Mouse (Mus musculus) CH12.LX (cell line): Measurements from ENCODE around the gene Rabgap1. TPM values are rescaled to one million over a fixed set of nuclear protein-coding genes. Genes with fewer than 3 reads are reported as not detected.

ENCODE experiments used
- DNase-seq: peaks from one replicate; pipeline ENCODE4 v3.0.0-alpha.2; 2013; ENCODE audit errors: extremely low read depth
- H3K27ac ChIP-seq: 2 replicates; pipeline ENCODE4 v1.5.1; 2012; ENCODE audit warnings: low read depth, mild to moderate bottlenecking, control low read depth, moderate library complexity; ENCODE audit not compliant: insufficient read depth
- H3K27me3 ChIP-seq: replicated peaks from 2 replicates; pipeline ENCODE3; 2012; ENCODE audit warnings: inconsistent platforms
- H3K36me3 ChIP-seq, 2 experiments: replicated peaks in 1 of 2; 2 replicates each; pipeline versions ENCODE3 to v1.6.1; 2012; ENCODE audit warnings: inconsistent platforms in 1 of 2, low read length in 1 of 2, mild to moderate bottlenecking in 1 of 2, mixed read lengths in 1 of 2, moderate library complexity in 1 of 2; ENCODE audit not compliant: control insufficient read depth in 1 of 2, insufficient read depth in 1 of 2
- H3K4me1 ChIP-seq, 2 experiments: 2 replicates each; pipeline ENCODE4 v1.6.1; 2012; ENCODE audit warnings: inconsistent platforms in 1 of 2, moderate library complexity in 1 of 2; ENCODE audit not compliant: insufficient read depth in 2 of 2, control insufficient read depth in 1 of 2
- H3K4me2 ChIP-seq: 2 replicates; pipeline ENCODE4 v1.6.1; 2012; ENCODE audit warnings: low read depth, mild to moderate bottlenecking, control low read depth; ENCODE audit not compliant: poor library complexity, insufficient read depth, severe bottlenecking
- H3K4me3 ChIP-seq, 3 experiments: fragments of 150-350 bp in 1 of 3; sonication (generic) in 1 of 3; replicated peaks in 1 of 3; 2 replicates each; pipeline versions ENCODE3 to v1.5.1; 2011 to 2012; ENCODE audit warnings: low read depth in 2 of 3, low read length in 2 of 3, mild to moderate bottlenecking in 2 of 3, moderate library complexity in 2 of 3, control low read depth in 1 of 3, improper control_type of control experiment in 1 of 3, inconsistent platforms in 1 of 3, mixed read lengths in 1 of 3; ENCODE audit not compliant: poor library complexity in 1 of 3
- H3K79me2 ChIP-seq: replicated peaks from 2 replicates; pipeline ENCODE4 v1.6.1; 2012; ENCODE audit warnings: mild to moderate bottlenecking, moderate library complexity; ENCODE audit not compliant: control insufficient read depth, poor library complexity, insufficient read depth, severe bottlenecking; ENCODE audit errors: extremely low read depth
- H3K9ac ChIP-seq: 2 replicates; pipeline ENCODE4 v1.6.1; 2012; ENCODE audit warnings: low read depth, mild to moderate bottlenecking, control low read depth, moderate library complexity; ENCODE audit not compliant: insufficient read depth
- H3K9me3 ChIP-seq: replicated peaks from 2 replicates; pipeline ENCODE3; 2012; ENCODE audit warnings: low read length, inconsistent platforms, mixed read lengths
- BHLHE40 ChIP-seq: IDR thresholded peaks from 2 replicates; pipeline ENCODE4 v1.6.1; 2011; ENCODE audit warnings: mild to moderate bottlenecking, low read depth, low read length, improper control_type of control experiment
- IRF4 ChIP-seq: IDR thresholded peaks from 2 replicates; pipeline ENCODE4 v1.6.1; 2014; ENCODE audit warnings: low read depth, mild to moderate bottlenecking, inconsistent platforms, low read length, improper control_type of control experiment
- JUN ChIP-seq: IDR thresholded peaks from 2 replicates; pipeline ENCODE4 v1.6.1; 2011; ENCODE audit warnings: low read depth, mild to moderate bottlenecking, low read length, improper control_type of control experiment, moderate library complexity; ENCODE audit not compliant: insufficient read depth
- JUND ChIP-seq: conservative IDR thresholded peaks from 2 replicates; pipeline ENCODE4 v1.6.1; 2011; ENCODE audit warnings: low read depth, low read length, improper control_type of control experiment
- KAT2A ChIP-seq: IDR thresholded peaks from 2 replicates; pipeline ENCODE4 v1.6.1; 2012; ENCODE audit warnings: low read length, improper control_type of control experiment, inconsistent platforms; ENCODE audit not compliant: insufficient replicate concordance
- MAFK ChIP-seq: IDR thresholded peaks from 2 replicates; pipeline ENCODE4 v1.6.1; 2011; ENCODE audit warnings: low read length, improper control_type of control experiment; ENCODE audit not compliant: insufficient replicate concordance
- MAX ChIP-seq: IDR thresholded peaks from 2 replicates; pipeline ENCODE4 v1.6.1; 2011; ENCODE audit warnings: low read length, improper control_type of control experiment
- MAZ ChIP-seq: IDR thresholded peaks from 2 replicates; pipeline ENCODE4 v1.6.1; 2012; ENCODE audit warnings: low read depth, mild to moderate bottlenecking, inconsistent platforms, low read length, improper control_type of control experiment, moderate library complexity
- MEF2A ChIP-seq: IDR thresholded peaks from 2 replicates; pipeline ENCODE4 v1.6.1; 2014; ENCODE audit warnings: low read depth, mild to moderate bottlenecking, inconsistent platforms, low read length, improper control_type of control experiment, borderline replicate concordance
- MXI1 ChIP-seq: IDR thresholded peaks from 2 replicates; pipeline ENCODE4 v1.6.1; 2011; ENCODE audit warnings: mild to moderate bottlenecking, low read depth, low read length, improper control_type of control experiment
- MYC ChIP-seq: IDR thresholded peaks from 2 replicates; pipeline ENCODE4 v1.6.1; 2011; ENCODE audit warnings: low read depth, mild to moderate bottlenecking, improper control_type of control experiment, low read length
- NELFE ChIP-seq: IDR thresholded peaks from 2 replicates; pipeline ENCODE4 v1.6.1; 2011; ENCODE audit warnings: low read depth, low read length, improper control_type of control experiment
- POLR2AphosphoS2 ChIP-seq: IDR thresholded peaks from 2 replicates; pipeline ENCODE4 v1.6.1; 2011; ENCODE audit warnings: low read depth, low read length, improper control_type of control experiment
- SMC3 ChIP-seq: IDR thresholded peaks from 2 replicates; pipeline ENCODE4 v1.6.1; 2011; ENCODE audit warnings: low read depth, low read length, improper control_type of control experiment
- UBTF ChIP-seq: IDR thresholded peaks from 2 replicates; pipeline ENCODE4 v1.6.1; 2012; ENCODE audit warnings: low read depth, mild to moderate bottlenecking, inconsistent platforms, low read length, improper control_type of control experiment, moderate library complexity
- USF1 ChIP-seq: IDR thresholded peaks from 2 replicates; pipeline ENCODE4 v1.6.1; 2014; ENCODE audit warnings: low read depth, mild to moderate bottlenecking, inconsistent platforms, low read length, improper control_type of control experiment
- ZMIZ1 ChIP-seq: IDR thresholded peaks from 2 replicates; pipeline ENCODE4 v1.6.1; 2012; ENCODE audit warnings: low read depth, mild to moderate bottlenecking, inconsistent platforms, low read length, improper control_type of control experiment
- ZNF384 ChIP-seq: IDR thresholded peaks from 2 replicates; pipeline ENCODE4 v1.6.1; 2012; ENCODE audit warnings: low read depth, low read length, improper control_type of control experiment, inconsistent platforms
- dilution Hi-C: fragments of 300-500 bp; cut with MboI; formaldehyde crosslinking; loops from 2 replicates; pipeline ENCODE4 v1.14.3; 2020; ENCODE audit warnings: low sequenced_read_pairs; ENCODE audit not compliant: extremely low pct_unique_long_range_greater_than_20kb, extremely low pct_ligation_motif_present
- in situ Hi-C: fragments of 300-500 bp; cut with MboI; formaldehyde crosslinking; loops from 3 replicates; pipeline ENCODE4 v1.14.3; 2019; ENCODE audit warnings: low sequenced_read_pairs, low pct_ligation_motif_present, low pct_unique_long_range_greater_than_20kb, mixed read lengths
- polyA plus RNA-seq: library from polyadenylated mRNA; unstranded; fragments of >175 nt; gene quantifications from 2 replicates; pipeline ENCODE4 v1.2.1, GENCODE M21; 2012; ENCODE audit warnings: low read depth; ENCODE audit not compliant: insufficient read length
- total RNA-seq, 2 experiments: library from RNA; depleted of rRNA; stranded (reverse); fragments of 300-350 nt in 1 of 2; fragments of >200 nt in 1 of 2; gene quantifications; 2 replicates each; pipeline ENCODE4 v1.2.3; 2012 to 2014

The Rabgap1 gene
- total and polyA plus RNA-seq, 3 experiments = 16.6 to 21.9 (median 19.4) TPM

GRCm38 (mm10) chr2:37576661-37577060, 133.6 kb downstream of the Rabgap1 start:
- H3K9me3 ChIP-seq = no peaks in the 10 kb centered on the region
- dilution Hi-C loops = no loop called here
- no peak for DNase-seq
- no peaks in the 10 kb centered on the region for H3K27me3 ChIP-seq
- no peaks in the 10 kb centered on the region for H3K79me2 ChIP-seq
- no peak overlapping the region for H3K27ac ChIP-seq
- no peak overlapping the region for H3K4me2 ChIP-seq
- peaks cover 8 to 65% of the 10 kb centered on the region in 2 experiments for H3K36me3 ChIP-seq
- H3K4me1 ChIP-seq = no peaks in the 10 kb centered on the region; a peak in 1 of 4 replicates
- in situ Hi-C loops = no loop called here
- no peak overlapping the region for H3K9ac ChIP-seq
- no peak for TF ChIP-seq JUND
- TF ChIP-seq IRF4 = no peak
- TF ChIP-seq MYC = no peak
- TF ChIP-seq JUN = no peak
- no peak for TF ChIP-seq ZMIZ1
- TF ChIP-seq MAZ = no peak
- no peak for TF ChIP-seq SMC3
- no peak for TF ChIP-seq MEF2A
- no peak for TF ChIP-seq MAFK
- no peak for TF ChIP-seq NELFE
- no peak for TF ChIP-seq UBTF
- TF ChIP-seq MXI1 = no peak
- TF ChIP-seq KAT2A = no peak
- no peak for TF ChIP-seq ZNF384
- TF ChIP-seq MAX = no peak
- TF ChIP-seq USF1 = no peak
- TF ChIP-seq, all 38 proteins: peak for 0
- no peak overlapping the region for H3K4me3 ChIP-seq

- Histone ChIP-seq H3K79me2 (no peaks in the 10 kb centered on the region), H3K27me3 (no peaks in the 10 kb centered on the region), H3K4me1 (no peaks in the 10 kb centered on the region; a peak in 1 of 4 replicates), H3K4me2 (no peak overlapping the region), H3K36me3 (peaks cover 5 to 59% of the 10 kb centered on the region in 2 experiments), H3K9ac (no peak overlapping the region), H3K4me3 (no peak overlapping the region), H3K27ac (no peak overlapping the region), H3K9me3 (no peaks in the 10 kb centered on the region)
- no peak for DNase-seq
- TF ChIP-seq MAFK (peak; percentile 75), BHLHE40 (no peak), POLR2AphosphoS2 (no peak)
- in situ Hi-C loops = no loop called here
- dilution Hi-C loops = no loop called here
Observed at GRCm38 (mm10) chr2:37578185-37578584, 135.1 kb downstream of the Rabgap1 start.
